Mouse (Mus musculus): ENCODE results near the gene Rcn3. TPM values are rescaled to one million over a fixed set of nuclear protein-coding genes. Genes with fewer than 3 reads are reported as not detected.
A peak's percentile ranks its signal among the peaks of the same experiment; 100 is the strongest.

The Rcn3 gene
- polyA plus RNA-seq, 1 experiment from 2014 or later, result 69.8 TPM

- 90% methylated on average over 6 of the region's 6 CpGs for WGBS
- H3K9me3 ChIP-seq, result no peaks in the 10 kb centered on the region
These were observed 31.3 kb downstream of the Rcn3 start for GRCm38 (mm10) chr7:45060632-45061122.

DNA sequence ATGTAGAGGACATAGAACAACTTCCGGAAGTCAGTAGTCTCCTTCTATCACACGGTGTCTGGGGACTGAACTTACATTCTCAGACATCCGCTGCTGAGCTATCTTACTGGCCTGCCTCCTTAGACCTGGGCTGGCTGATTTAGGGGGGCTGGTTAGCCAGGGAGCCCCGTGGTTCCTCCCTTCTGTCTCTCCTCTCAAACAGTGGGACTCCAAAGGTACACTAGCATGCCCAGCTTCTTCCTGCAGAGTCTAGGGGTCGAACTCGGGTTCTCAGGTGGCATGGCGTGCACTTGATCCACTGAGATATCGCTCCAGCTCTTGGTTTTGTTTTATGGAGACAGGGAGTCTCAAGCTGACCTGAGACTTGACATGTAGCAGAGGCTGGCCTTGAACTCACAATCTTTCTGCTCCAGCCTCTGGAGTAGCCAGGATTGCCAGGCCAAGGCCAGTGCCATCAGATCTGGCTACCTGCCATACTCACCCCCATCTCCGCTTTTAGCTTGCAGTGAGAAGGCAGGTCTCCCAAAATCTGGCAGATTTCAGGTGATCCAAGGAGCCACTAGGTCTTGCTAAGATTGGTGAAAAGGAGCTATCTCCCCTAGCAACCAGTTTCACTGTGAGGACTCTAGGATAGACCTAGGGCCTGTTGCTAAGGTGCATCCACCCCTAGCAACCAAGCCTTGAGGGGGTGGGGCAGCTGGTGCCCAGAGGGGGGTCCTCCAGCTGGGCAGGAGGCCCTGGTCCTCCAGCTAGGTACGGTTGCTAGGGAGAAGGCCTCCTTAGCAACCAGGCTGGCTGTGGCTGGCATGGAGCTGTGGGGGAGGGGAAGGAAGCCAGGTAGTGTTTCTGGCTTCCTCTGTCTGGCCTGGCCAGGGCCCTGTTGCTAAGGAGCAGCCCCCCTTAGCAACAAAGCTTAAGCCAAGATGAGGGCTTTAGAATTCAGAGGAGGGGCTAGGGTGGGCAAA lies 33.1 kb downstream of the Rcn3 start:
- no peak overlapping the region for H3K4me3 ChIP-seq (replicated peaks)
- peak overlapping the region; percentile 77 for H3K27ac ChIP-seq
- H3K4me1 ChIP-seq (replicated peaks), result peaks cover 46% of the 10 kb centered on the region
- ATAC-seq, result peak; percentile 35
- no peaks in the 10 kb centered on the region for H3K9me3 ChIP-seq
- no peaks in the 10 kb centered on the region for H3K27me3 ChIP-seq
- H3K36me3 ChIP-seq, result no peaks in the 10 kb centered on the region
- H3K9ac ChIP-seq (replicated peaks), result peak overlapping the region; percentile 41
- peak overlapping the region; percentile 26 for H3K4me2 ChIP-seq (replicated peaks)
- WGBS, result 72% methylated on average over 10 of the region's 10 CpGs

More at GRCm38 (mm10) chr7:45060632-45061122, 31.3 kb downstream of the Rcn3 start:
- Histone ChIP-seq H3K27ac (no peak overlapping the region), H3K4me2 (replicated peaks) (no peak overlapping the region), H3K27me3 (no peaks in the 10 kb centered on the region), H3K4me1 (replicated peaks) (peaks cover 45% of the 10 kb centered on the region), H3K36me3 (no peaks in the 10 kb centered on the region), H3K9ac (replicated peaks) (no peak overlapping the region), H3K4me3 (replicated peaks) (no peak overlapping the region)
- ATAC-seq, result no peak

DNA sequence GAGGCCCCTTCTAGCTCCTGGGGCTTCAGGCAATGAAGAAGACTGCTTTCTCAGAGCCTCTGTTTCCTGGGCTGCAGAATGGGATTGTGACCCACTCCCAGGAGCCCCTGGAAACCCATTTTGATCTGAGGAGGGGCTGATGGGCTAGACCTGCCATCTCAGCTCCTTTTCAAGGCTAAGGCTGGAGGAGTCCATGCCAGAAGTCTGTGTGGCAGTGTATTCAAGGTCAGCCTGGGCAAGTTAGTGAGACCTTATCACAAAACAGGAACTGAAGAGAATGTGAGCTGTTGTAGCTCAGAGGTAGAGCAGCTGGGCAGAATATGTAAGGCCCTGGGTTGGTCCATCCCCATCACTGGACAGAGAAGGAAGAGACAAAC lies 35.1 kb downstream of the Rcn3 start:
- Histone ChIP-seq H3K9ac (replicated peaks) (no peak overlapping the region), H3K4me3 (replicated peaks) (no peak overlapping the region), H3K27me3 (no peaks in the 10 kb centered on the region), H3K36me3 (no peaks in the 10 kb centered on the region), H3K27ac (no peak overlapping the region), H3K9me3 (no peaks in the 10 kb centered on the region), H3K4me1 (replicated peaks) (peaks cover 41% of the 10 kb centered on the region), H3K4me2 (replicated peaks) (no peak overlapping the region)
- ATAC-seq, result no peak

- H3K4me1 ChIP-seq (replicated peaks), result peaks cover 41% of the 10 kb centered on the region
- no peak for ATAC-seq
- H3K9me3 ChIP-seq, result no peaks in the 10 kb centered on the region
- no peaks in the 10 kb centered on the region for H3K36me3 ChIP-seq
- 63% methylated on average over 14 of the region's 14 CpGs for WGBS
- no peak overlapping the region for H3K9ac ChIP-seq (replicated peaks)
- no peak overlapping the region for H3K4me3 ChIP-seq (replicated peaks)
- no peaks in the 10 kb centered on the region for H3K27me3 ChIP-seq
- no peak overlapping the region for H3K27ac ChIP-seq
- no peak overlapping the region for H3K4me2 ChIP-seq (replicated peaks)
These were observed 35.6 kb downstream of the Rcn3 start for GRCm38 (mm10) chr7:45056329-45056971.

- under 1% methylated on average over 33 of the region's 33 CpGs for WGBS
- H3K27me3 ChIP-seq, result no peaks in the 10 kb centered on the region
These were observed 38.0 kb downstream of the Rcn3 start for GRCm38 (mm10) chr7:45053931-45054510.

GRCm38 (mm10) chr7:45053117-45053930 lies 38.7 kb downstream of the Rcn3 start:
- peak; percentile 61 for ATAC-seq
- WGBS, result under 1% methylated on average over 42 of the region's 59 CpGs
- H3K4me3 ChIP-seq (replicated peaks), result peak overlapping the region; percentile 99
- H3K9ac ChIP-seq (replicated peaks), result peak overlapping the region; percentile 97
- H3K36me3 ChIP-seq, result peaks cover 23% of the 10 kb centered on the region
- H3K9me3 ChIP-seq, result no peaks in the 10 kb centered on the region
- H3K27me3 ChIP-seq, result no peaks in the 10 kb centered on the region
- peak overlapping the region; percentile 91 for H3K4me2 ChIP-seq (replicated peaks)
- H3K27ac ChIP-seq, result peak overlapping the region; percentile 100
- peaks cover 35% of the 10 kb centered on the region for H3K4me1 ChIP-seq (replicated peaks)

More at GRCm38 (mm10) chr7:45053931-45054510, 38.0 kb downstream of the Rcn3 start:
- Histone ChIP-seq H3K4me3 (replicated peaks) (peak overlapping the region; percentile 99), H3K9ac (replicated peaks) (peak overlapping the region; percentile 97), H3K4me1 (replicated peaks) (peaks cover 42% of the 10 kb centered on the region), H3K9me3 (no peaks in the 10 kb centered on the region), H3K27ac (peak overlapping the region; percentile 100), H3K36me3 (peaks cover 16% of the 10 kb centered on the region), H3K4me2 (replicated peaks) (peak overlapping the region; percentile 91)
- peak; percentile 87 for ATAC-seq

DNA sequence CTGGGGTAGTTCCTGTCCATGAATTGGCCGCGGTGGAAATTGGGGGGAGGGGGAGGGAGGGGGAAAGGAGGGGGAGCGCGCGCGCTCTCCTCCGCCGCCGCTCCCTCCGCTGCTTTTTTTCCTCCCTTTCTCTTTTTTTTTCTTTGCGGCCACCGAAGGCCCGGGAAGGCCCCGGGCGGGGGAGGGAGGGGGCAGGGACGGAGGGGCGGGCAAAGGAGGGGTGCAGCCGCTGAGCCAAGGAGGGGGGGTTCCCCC lies 39.2 kb downstream of the Rcn3 start, which contains the start of gene Prr12:
Gene Prr12, minus strand, starts transcription at position 20 of the 255 bp plus-strand sequence.
- Histone ChIP-seq H3K4me1 (replicated peaks) (peaks cover 35% of the 10 kb centered on the region), H3K27ac (peak within 1 kb of the TSS; percentile 100), H3K27me3 (no peaks in the 10 kb centered on the region), H3K4me3 (replicated peaks) (peak within 1 kb of the TSS; percentile 99), H3K9me3 (no peaks in the 10 kb centered on the region), H3K36me3 (peaks cover 29% of the 10 kb centered on the region), H3K9ac (replicated peaks) (peak within 1 kb of the TSS; percentile 97), H3K4me2 (replicated peaks) (peak within 1 kb of the TSS; percentile 91)
- no peak for ATAC-seq
- WGBS, result 0% methylated on average over 5 of the region's 18 CpGs

DNA sequence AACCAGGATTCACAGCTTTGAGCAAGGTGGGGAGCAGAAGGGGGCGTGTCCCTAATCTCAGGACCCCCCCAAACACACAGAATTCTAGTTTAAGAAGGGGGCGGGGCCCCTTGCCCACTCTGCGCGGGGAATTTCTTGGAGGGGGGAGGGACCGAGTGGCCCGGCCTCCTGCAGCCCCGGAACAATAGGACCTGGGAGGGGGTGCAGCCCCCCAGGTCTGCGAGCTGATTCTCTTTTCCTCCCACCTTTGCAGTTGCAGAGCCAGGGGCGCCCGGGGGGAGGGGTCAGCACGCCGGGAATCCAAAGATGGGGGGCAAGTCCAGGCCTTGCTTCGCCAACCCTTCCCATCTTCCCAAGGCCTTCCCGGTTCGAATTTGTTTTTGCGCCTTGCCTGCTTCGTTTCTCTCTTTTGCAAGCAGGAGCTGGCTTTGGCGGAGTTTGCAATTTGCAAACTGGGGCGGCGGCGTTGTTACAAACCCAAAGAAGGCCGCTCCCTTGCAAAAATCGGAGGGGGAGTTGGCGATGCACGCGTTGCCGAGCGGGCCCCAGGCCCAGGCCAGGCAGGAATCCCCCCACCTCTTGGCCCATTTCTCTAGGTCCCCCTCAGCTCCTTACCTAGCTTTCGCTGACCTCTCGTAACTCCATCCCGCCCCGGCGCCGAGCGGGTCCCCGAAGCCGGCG lies 39.7 kb downstream of the Rcn3 start:
- H3K4me3 ChIP-seq (replicated peaks), result peak overlapping the region; percentile 99
- peak overlapping the region; percentile 100 for H3K27ac ChIP-seq
- WGBS, result under 1% methylated on average over 38 of the region's 38 CpGs
- peaks cover 33% of the 10 kb centered on the region for H3K36me3 ChIP-seq
- H3K9ac ChIP-seq (replicated peaks), result peak overlapping the region; percentile 97
- ATAC-seq, result no peak
- H3K4me2 ChIP-seq (replicated peaks), result peak overlapping the region; percentile 91
- no peaks in the 10 kb centered on the region for H3K27me3 ChIP-seq
- peaks cover 35% of the 10 kb centered on the region for H3K4me1 ChIP-seq (replicated peaks)
- H3K9me3 ChIP-seq, result no peaks in the 10 kb centered on the region

DNA sequence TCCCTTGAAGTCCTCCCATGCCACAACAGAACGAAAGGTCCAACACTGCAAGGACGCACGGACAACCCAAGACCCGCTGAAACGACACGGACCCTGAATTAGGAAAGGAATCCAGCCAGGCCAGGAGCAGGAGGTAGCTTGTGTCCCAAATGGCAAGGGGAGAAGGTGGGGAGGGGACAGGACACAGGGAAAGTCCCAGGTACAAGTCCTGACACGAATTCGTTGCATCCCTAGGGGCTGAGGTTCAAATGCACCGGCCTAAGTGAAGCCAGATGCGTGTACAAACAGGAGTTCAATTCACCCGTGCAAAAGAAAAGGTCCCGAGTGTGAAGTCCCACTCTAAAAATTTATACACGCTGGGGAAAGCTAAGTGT lies 40.4 kb downstream of the Rcn3 start:
- Histone ChIP-seq H3K4me1 (replicated peaks) (peaks cover 35% of the 10 kb centered on the region), H3K27ac (peak overlapping the region; percentile 100), H3K9ac (replicated peaks) (peak overlapping the region; percentile 97), H3K27me3 (no peaks in the 10 kb centered on the region), H3K36me3 (peaks cover 41% of the 10 kb centered on the region), H3K4me3 (replicated peaks) (peak overlapping the region; percentile 99), H3K9me3 (no peaks in the 10 kb centered on the region), H3K4me2 (replicated peaks) (peak overlapping the region; percentile 91)
- ATAC-seq, result no peak
- WGBS, result 1% methylated on average over 13 of the region's 13 CpGs

DNA sequence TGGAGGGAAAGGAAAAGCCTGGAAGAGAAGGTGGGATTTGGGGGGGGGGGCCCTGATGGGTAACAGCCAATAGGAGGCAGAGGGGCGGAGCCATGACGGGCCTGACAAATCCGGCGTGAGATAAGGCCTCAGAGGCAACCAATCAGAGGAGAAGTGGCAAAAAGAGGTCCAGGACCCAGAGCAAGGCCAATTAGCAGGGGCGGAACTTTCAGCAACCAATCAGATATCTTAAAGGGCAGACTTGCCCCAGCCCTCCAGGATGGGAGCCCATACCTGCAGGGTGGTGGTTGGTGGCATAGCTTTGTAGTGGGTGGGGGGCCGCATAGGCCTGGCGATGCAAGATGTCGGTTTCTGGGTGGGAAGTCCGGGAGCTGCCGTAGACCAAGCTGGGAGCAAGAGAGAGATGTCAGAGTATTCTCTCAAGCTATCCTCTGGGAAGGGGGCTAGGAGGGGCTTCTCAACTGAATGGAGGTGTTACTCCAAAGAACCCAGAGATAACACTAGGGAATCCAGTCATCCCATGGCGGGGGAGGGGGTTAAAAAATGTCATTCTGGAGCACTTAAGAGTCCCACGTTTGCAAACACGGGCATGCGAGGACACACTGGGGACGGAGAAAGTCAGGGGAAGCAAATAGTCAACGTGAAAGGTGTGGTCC lies 40.9 kb downstream of the Rcn3 start:
- ATAC-seq, result peak; percentile 56
- Histone ChIP-seq H3K27me3 (no peaks in the 10 kb centered on the region), H3K36me3 (peaks cover 46% of the 10 kb centered on the region), H3K27ac (peak overlapping the region; percentile 100), H3K4me3 (replicated peaks) (peak overlapping the region; percentile 99), H3K9ac (replicated peaks) (peak overlapping the region; percentile 97), H3K9me3 (no peaks in the 10 kb centered on the region), H3K4me1 (replicated peaks) (peaks cover 35% of the 10 kb centered on the region), H3K4me2 (replicated peaks) (peak overlapping the region; percentile 91)
- WGBS, result 1% methylated on average over 16 of the region's 16 CpGs

Measured in midbrain, embryonic 13.5 days (tissue).